Mouse (Mus musculus) kidney, adult 2 months (tissue): ENCODE measurements around the gene Adamts17.

ENCODE experiments used
- CTCF ChIP-seq: fragments of 200-500 bp; conservative IDR thresholded peaks from 2 replicates; pipeline ENCODE4 v1.5.1; 2011; ENCODE audit warnings: low read depth, mild to moderate bottlenecking, control low read depth, low read length, moderate library complexity, mixed read lengths; ENCODE audit not compliant: insufficient read depth, insufficient read length
- POLR2A ChIP-seq: fragments of 200-500 bp; IDR thresholded peaks from one replicate; pipeline ENCODE4 v1.6.1; 2011; ENCODE audit warnings: low read depth, low read length, control low read depth

GRCm38 (mm10) chr7:66867719-66868501, 28.4 kb downstream of the Adamts17 start:
- TF ChIP-seq POLR2A, result no peak
- no peak for TF ChIP-seq CTCF
